ENCODE assay signal across 8 mouse cellular contexts in the genomic region with DNA sequence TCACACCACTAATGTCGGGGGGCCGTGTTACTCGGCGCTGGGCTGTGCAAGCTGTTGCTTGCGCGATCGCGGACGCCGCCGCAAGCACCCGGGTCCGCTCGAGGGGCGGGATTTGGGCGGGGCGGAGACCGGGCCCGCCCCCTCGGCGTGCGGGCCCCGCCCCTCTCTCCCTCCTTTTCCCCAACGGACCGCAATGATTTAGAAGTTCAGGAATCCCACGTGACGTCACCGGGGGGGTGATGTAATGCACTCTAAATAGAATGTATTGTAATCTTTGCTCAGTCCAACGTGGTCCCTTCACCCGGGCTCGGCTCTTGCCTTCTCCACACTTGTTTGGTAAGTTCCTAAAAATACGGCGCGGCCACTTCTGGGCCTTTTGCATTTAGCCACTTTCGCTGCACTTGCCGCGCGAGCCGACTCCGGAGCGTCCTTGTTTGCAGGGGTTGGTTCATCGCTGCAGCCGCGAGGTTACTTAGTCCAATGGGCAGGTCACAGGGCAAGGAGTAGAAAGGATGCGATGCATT. TPM values are rescaled to one million over a fixed set of nuclear protein-coding genes. Genes with fewer than 3 reads are reported as not detected.
DNase-seq lines count a peak whose midpoint lies in the region; ATAC-seq and TF ChIP-seq lines count a peak whose summit lies in the region.

A gene (plus strand): TSS at position 233 of the 524 bp plus-strand sequence.

- no peaks in the 10 kb centered on the region for H3K9me3 ChIP-seq in intestine, postnatal 0 days (ENCODE audit: control insufficient read depth)
- H3K9me3 ChIP-seq in midbrain, embryonic 10.5 days (replicated peaks), result no peaks in the 10 kb centered on the region

- no peak within 1 kb of the TSS for H3K27ac ChIP-seq in intestine, postnatal 0 days (ENCODE audit: low read depth, low read length)
- peak within 1 kb of the TSS; percentile 75 for H3K27ac ChIP-seq in midbrain, embryonic 10.5 days (replicated peaks)

- peak within 1 kb of the TSS; percentile 56 for H3K4me3 ChIP-seq in intestine, postnatal 0 days (ENCODE audit: low read depth, low read length)
- peak within 1 kb of the TSS; percentile 71 for H3K4me3 ChIP-seq in midbrain, embryonic 10.5 days

- peaks cover 8% of the 10 kb centered on the region; the same call in 1 of the 2 replicates for H3K4me1 ChIP-seq in intestine, postnatal 0 days (replicated peaks; ENCODE audit: control insufficient read depth, insufficient read depth, low read length)
- H3K4me1 ChIP-seq in midbrain, embryonic 10.5 days, result peaks cover 41% of the 10 kb centered on the region

- WGBS in intestine, postnatal 0 days, result under 1% methylated on average over 45 of the region's 45 CpGs
- WGBS in midbrain, embryonic 10.5 days, result under 1% methylated on average over 44 of the region's 45 CpGs

- intact Hi-C loops in left cerebral cortex, postnatal 4 days (cut with DNase I), result loop anchor here (10.0 kb wide), 1 partner anchor 438 kb away; no protein-coding TSS in a partner anchor

- ATAC-seq in granulocyte monocyte progenitor cell, adult 5-6 weeks (replicated peaks; ENCODE audit: poor library complexity, severe bottlenecking), result peak; percentile 65
- ATAC-seq in intestine, postnatal 0 days, result peak; percentile 68
- no peak for ATAC-seq in activated CD4-positive, CD25-positive, alpha-beta regulatory T cell, adult 4 months

- H3K36me3 ChIP-seq in intestine, postnatal 0 days (ENCODE audit: control insufficient read depth, insufficient read depth), result no peaks in the 10 kb centered on the region
- no peaks in the 10 kb centered on the region for H3K36me3 ChIP-seq in midbrain, embryonic 10.5 days

- TF ChIP-seq CTCF in intestine, postnatal 0 days (IDR thresholded peaks at IDR 0.05; ENCODE audit: low read depth), result no peak

- peak; percentile 87 for DNase-seq in adrenal gland, postnatal 10 days
- peak; percentile 84 for DNase-seq in embryo, embryonic 11.5 days (ENCODE audit: low read depth, low spot score)
- DNase-seq in left cerebral cortex, postnatal 4 days, result peak; percentile 75
- DNase-seq in midbrain, embryonic 10.5 days (ENCODE audit: low spot score), result peak; percentile 88
- peak; percentile 43 to 63 for DNase-seq in right cerebral cortex, postnatal 36 days (ENCODE audit: low spot score in 2 of 2)

- peaks cover 66% of the 10 kb centered on the region for H3K27me3 ChIP-seq in intestine, postnatal 0 days (replicated peaks; ENCODE audit: control insufficient read depth, insufficient read depth, low read length)
- H3K27me3 ChIP-seq in midbrain, embryonic 10.5 days (ENCODE audit: low read depth, poor library complexity, severe bottlenecking), result peaks cover 94% of the 10 kb centered on the region

- peak within 1 kb of the TSS; percentile 80 for H3K4me2 ChIP-seq in intestine, postnatal 0 days (replicated peaks; ENCODE audit: low read depth)

- H3K9ac ChIP-seq in intestine, postnatal 0 days (ENCODE audit: low read depth, low read length), result peak within 1 kb of the TSS; percentile 50

RNA-seq across cellular contexts. Expression of the gene that starts here (rescaled TPM):
- total RNA-seq in adrenal gland, postnatal 10 days (2021), result 1 to 10 TPM; 4.1 to 5.9 TPM
- total RNA-seq in granulocyte monocyte progenitor cell, adult 5-6 weeks (2014; fragmentation: Nextera tagmentation), result not detected in 2 replicates
- total RNA-seq in granulocyte monocyte progenitor cell, adult 5-6 weeks (2017), result 0.15 TPM in 1 of 2 replicates, not detected in the other
- polyA plus RNA-seq in intestine, postnatal 0 days (2015; fragmentation: Nextera tagmentation; extraction: Ambion mirVana), result 2.6 and 2.8 TPM in 2 replicates
- total RNA-seq in left cerebral cortex, postnatal 4 days (2021), result 1 to 10 TPM; 4.2 to 5.4 TPM
- polyA plus RNA-seq in midbrain, embryonic 10.5 days (2016; fragmentation: Nextera tagmentation; extraction: Ambion mirVana), result 4.8 and 5.4 TPM in 2 replicates
- under 1 TPM in 1 of 2 experiments, not detected in 1; 0.52 TPM for polyA plus RNA-seq in activated CD4-positive, CD25-positive, alpha-beta regulatory T cell, adult 4 months (2017; shearing (Covaris generic))

Comparison
In these comparisons a context has a peak if more than half of its experiments do, and no peak if none do; other contexts are left out.
1. RNA of the gene that starts here (total RNA-seq): 4.1 to 5.9 TPM in adrenal gland, postnatal 10 days and 4.2 to 5.4 TPM in left cerebral cortex, postnatal 4 days; 0.15 TPM in granulocyte monocyte progenitor cell, adult 5-6 weeks; every median in the first group is over 4 times any median in the second.
2. Peak in ATAC-seq in granulocyte monocyte progenitor cell, adult 5-6 weeks; RNA of the gene not detected or under 1 TPM.
3. Peak in every context shown above with its lines, with median percentiles within 50 percentile points of each other: DNase-seq.